Mouse (Mus musculus) left cerebral cortex, adult 2 months (tissue): Measurements from ENCODE around the gene Rangap1. TPM values are rescaled to one million over a fixed set of nuclear protein-coding genes. Genes with fewer than 3 reads are reported as not detected.
A peak's percentile ranks its signal among the peaks of the same experiment; 100 is the strongest.
"Not testable (repeated sequence)": the region's sequence is repeated elsewhere in the genome, so short reads cannot be mapped to it uniquely, and the experiment has no call there.

ENCODE experiments used
- DNase-seq, 2 experiments: peaks; one replicate each; pipeline ENCODE4 v3.0.0; 2021 to 2022; ENCODE audit warnings: low spot score in 2 of 2, mixed read lengths in 1 of 2; ENCODE audit errors: extremely low spot score in 1 of 2
- H3K27ac ChIP-seq: fragments of 200-600 bp; 2 replicates; pipeline ENCODE4 v1.8.1; 2022
- H3K4me3 ChIP-seq: fragments of 200-600 bp; 2 replicates; pipeline ENCODE4 v1.8.1; 2022
- CTCF ChIP-seq: fragments of 200-600 bp; IDR thresholded peaks from 2 replicates; pipeline ENCODE4 v1.8.1; 2022; ENCODE audit warnings: antibody characterized with exemption, mild to moderate bottlenecking, moderate library complexity
- intact Hi-C: fragments of 180-260 bp; cut with DNase I; formaldehyde crosslinking; loops from one replicate; pipeline ENCODE4 v1.15.1; 2025
- total RNA-seq, 2 experiments: library from RNA; stranded (reverse); gene quantifications; 2 replicates each; pipeline ENCODE4 v1.2.3; 2021

The Rangap1 gene
- total RNA-seq, 2 experiments from 2014 or later = 214 to 229 TPM

GRCm38 (mm10) chr15:81765651-81766050 is 20.3 kb upstream of the Rangap1 start:
- H3K4me3 ChIP-seq = no peak overlapping the region
- no peak for DNase-seq
- intact Hi-C loops = no loop called here
- no peak for TF ChIP-seq CTCF
- no peak overlapping the region for H3K27ac ChIP-seq

- no peak for TF ChIP-seq CTCF
- intact Hi-C loops = no loop called here
- no peak for DNase-seq
- Histone ChIP-seq H3K27ac (no peak overlapping the region), H3K4me3 (no peak overlapping the region)
Observed at GRCm38 (mm10) chr15:81764573-81764972, 19.2 kb upstream of the Rangap1 start.

- Histone ChIP-seq H3K4me3 (no peak overlapping the region), H3K27ac (no peak overlapping the region)
- TF ChIP-seq CTCF = no peak; the same call in none of the 2 replicates
- intact Hi-C loops = no loop called here
- DNase-seq = no peak
Observed at GRCm38 (mm10) chr15:81761959-81762358, 16.6 kb upstream of the Rangap1 start.

- TF ChIP-seq CTCF = no peak
- no peak for DNase-seq
- Histone ChIP-seq H3K4me3 (no peak overlapping the region), H3K27ac (no peak overlapping the region)
- intact Hi-C loops = no loop called here
Observed at GRCm38 (mm10) chr15:81761381-81761780, 16.1 kb upstream of the Rangap1 start.

GRCm38 (mm10) chr15:81760361-81761079 is 15.2 kb upstream of the Rangap1 start:
- Histone ChIP-seq H3K4me3 (no peak overlapping the region), H3K27ac (no peak overlapping the region)
- no peak for DNase-seq
- intact Hi-C loops = no loop called here
- TF ChIP-seq CTCF = no peak

- intact Hi-C loops = no loop called here
- TF ChIP-seq CTCF = no peak
- H3K27ac ChIP-seq = no peak overlapping the region
- H3K4me3 ChIP-seq = no peak overlapping the region
- no peak for DNase-seq
Observed at GRCm38 (mm10) chr15:81759542-81759941, 14.2 kb upstream of the Rangap1 start.

GRCm38 (mm10) chr15:81758701-81759100 is 13.4 kb upstream of the Rangap1 start:
- intact Hi-C loops = no loop called here

GRCm38 (mm10) chr15:81753669-81754068 is 8.3 kb upstream of the Rangap1 start:
- Histone ChIP-seq H3K27ac (no peak overlapping the region), H3K4me3 (no peak overlapping the region)
- no peak for DNase-seq
- TF ChIP-seq CTCF = no peak
- intact Hi-C loops = no loop called here

More at GRCm38 (mm10) chr15:81758701-81759100, 13.4 kb upstream of the Rangap1 start:
- TF ChIP-seq CTCF = no peak
- H3K27ac ChIP-seq = no peak overlapping the region
- H3K4me3 ChIP-seq = no peak overlapping the region
- DNase-seq = no peak

- intact Hi-C loops = no loop called here
- no peak for DNase-seq
- TF ChIP-seq CTCF = no peak
- no peak overlapping the region for H3K4me3 ChIP-seq
- H3K27ac ChIP-seq = no peak overlapping the region
Observed at GRCm38 (mm10) chr15:81749742-81750141, 4.4 kb upstream of the Rangap1 start.

GRCm38 (mm10) chr15:81745601-81746114 is 328 bp upstream of the Rangap1 start:
- intact Hi-C loops = loop anchor here (1.0 to 2.0 kb wide), 3 partner anchors 15 to 65 kb away; no protein-coding TSS in a partner anchor
- TF ChIP-seq CTCF = no peak
- DNase-seq = peak; percentile 50 to 59
- Histone ChIP-seq H3K27ac (peak overlapping the region; percentile 91), H3K4me3 (peak overlapping the region; percentile 92)

- H3K4me3 ChIP-seq, intact Hi-C loops, H3K27ac ChIP-seq, DNase-seq: not testable (repeated sequence)
- peak; percentile 4; the same call in 1 of the 2 replicates for TF ChIP-seq CTCF
Observed at GRCm38 (mm10) chr15:81742368-81742767, 3.0 kb downstream of the Rangap1 start.

- intact Hi-C loops = no loop called here
- DNase-seq = no peak
Observed at GRCm38 (mm10) chr15:81739924-81740323, 5.4 kb downstream of the Rangap1 start.

GRCm38 (mm10) chr15:81739296-81739695 is 6.0 kb downstream of the Rangap1 start:
- no peak for TF ChIP-seq CTCF
- no peak overlapping the region for H3K4me3 ChIP-seq
- no peak for DNase-seq
- H3K27ac ChIP-seq = no peak overlapping the region
- intact Hi-C loops = no loop called here

More at GRCm38 (mm10) chr15:81739924-81740323, 5.4 kb downstream of the Rangap1 start:
- no peak overlapping the region for H3K27ac ChIP-seq
- no peak overlapping the region for H3K4me3 ChIP-seq
- TF ChIP-seq CTCF = peak; percentile 59
